Mouse (Mus musculus): ENCODE data around the gene Soga1.
A peak's percentile ranks its signal among the peaks of the same experiment; 100 is the strongest.

DNA sequence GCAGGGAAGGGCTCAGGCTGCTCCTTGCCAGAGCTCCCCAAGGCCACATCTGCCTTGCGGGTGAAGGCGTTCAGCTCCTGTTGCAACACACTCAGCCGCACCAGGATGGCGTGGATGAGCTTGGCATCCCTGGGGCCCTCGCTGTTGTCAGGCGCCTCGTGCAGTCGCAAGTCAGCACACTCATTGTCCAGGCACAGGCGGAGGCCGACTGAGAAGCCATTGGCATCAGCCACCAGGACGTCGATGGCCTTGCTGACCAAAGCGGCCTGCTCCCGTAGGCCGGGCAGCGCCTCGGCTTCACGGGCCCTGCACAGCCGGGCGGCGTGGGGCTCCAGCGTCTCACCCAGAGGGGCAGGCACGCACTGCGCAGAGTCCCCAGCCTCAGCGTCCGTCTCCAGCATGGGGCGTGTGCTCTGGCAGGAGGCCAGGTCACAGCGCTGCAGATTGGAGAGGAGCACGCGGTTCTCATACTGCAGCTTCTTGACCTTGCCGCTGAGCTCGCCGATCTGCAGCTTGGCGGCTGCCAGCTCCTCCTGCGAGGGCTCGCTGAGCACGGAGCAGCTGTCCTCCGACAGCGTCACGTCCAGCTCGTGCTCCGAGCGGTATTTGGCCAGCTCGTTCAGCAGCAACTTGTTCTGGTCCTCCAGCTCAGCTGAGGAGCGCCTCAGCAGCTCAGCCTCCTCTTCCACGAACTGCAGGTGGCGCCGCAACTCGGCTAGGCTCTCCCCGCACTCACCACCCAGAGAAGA is 39.0 kb downstream of the Soga1 start:
- no peak for TF ChIP-seq EP300 (IDR thresholded peaks at IDR 0.05; ENCODE audit: low read depth)
- TF ChIP-seq CTCF (IDR thresholded peaks at IDR 0.05; ENCODE audit: low read depth) = peak; percentile 23; the same call in 1 of the 2 replicates

Data from liver, embryonic 14.5 days (tissue).